Mouse (Mus musculus) myocyte (in vitro differentiated cells): Measurements from ENCODE around the gene Glis3.

Source experiments
- POLR2A ChIP-seq: IDR thresholded peaks from one replicate; pipeline ENCODE4 v1.6.1; 2011; ENCODE audit warnings: low read depth, mild to moderate bottlenecking, control low read depth, moderate library complexity; ENCODE audit not compliant: insufficient read length
- TCF3 ChIP-seq: IDR thresholded peaks from one replicate; pipeline ENCODE4 v1.6.1; 2011; ENCODE audit warnings: low read depth, control low read depth; ENCODE audit not compliant: insufficient read length

- TF ChIP-seq POLR2A = no peak
- TF ChIP-seq TCF3 = no peak
Measured at GRCm38 (mm10) chr19:28375746-28376145, 304.1 kb downstream of the Glis3 start.
